31 mouse cellular contexts compared by ENCODE assay signal in genomic region chr4:140872686-140872992, GRCm38 (mm10). TPM values are rescaled to one million over a fixed set of nuclear protein-coding genes. Genes with fewer than 3 reads are reported as not detected.
A peak's percentile ranks its signal among the peaks of the same experiment; 100 is the strongest.
DNase-seq lines count a peak whose midpoint lies in the region; ATAC-seq and TF ChIP-seq lines count a peak whose summit lies in the region.
"Had no signal": no experiment of that assay in that cellular context is flagged by ENCODE, and none has a peak within 500 bp of the region (broad histone marks: within the 10 kb centered on the region; RNA-seq: fewer than 3 reads in every experiment).

No protein-coding gene starts in this region.

- H3K4me1 ChIP-seq in liver, embryonic 16.5 days (ENCODE audit: control insufficient read depth, low read depth, low read length), result peaks cover 22% of the 10 kb centered on the region
- peaks cover 39% of the 10 kb centered on the region for H3K4me1 ChIP-seq in liver, embryonic 12.5 days
- H3K4me1 ChIP-seq in liver, postnatal 0 days (ENCODE audit: insufficient read depth), result peaks cover 19% of the 10 kb centered on the region
- peaks cover 8% of the 10 kb centered on the region; the same call in 1 of the 2 replicates for H3K4me1 ChIP-seq in stomach, embryonic 16.5 days (ENCODE audit: control insufficient read depth, insufficient read depth, low read length)

- DNase-seq in heart, adult 11 months, result peak; percentile 85
- no peak for DNase-seq in heart, postnatal 25 days (ENCODE audit: low spot score)
- DNase-seq in liver, postnatal 0 days, result no peak
- DNase-seq in layer of hippocampus, adult 9-11 months, result no peak
- DNase-seq: B cell, adult 2 months; cerebellum, adult 9-10 months; embryo, embryonic 11 days; gastrocnemius, adult 2 months; heart, postnatal 4 days; kidney, adult 2 months; lung, adult 2 months; lung, postnatal 14 days; right cerebral cortex, postnatal 25 days; thymus, postnatal 4 days had no signal

- TF ChIP-seq EP300 in liver, postnatal 0 days (IDR thresholded peaks at IDR 0.05; ENCODE audit: low read depth), result no peak

- H3K9ac ChIP-seq in liver, embryonic 16.5 days (ENCODE audit: low read depth, low read length), result 0 out of 2 replicates have a peak overlapping the region, but pooled peaks have one; percentile 4
- no peak overlapping the region for H3K9ac ChIP-seq in liver, embryonic 12.5 days
- H3K9ac ChIP-seq in liver, postnatal 0 days (replicated peaks), result no peak overlapping the region
- no peak overlapping the region for H3K9ac ChIP-seq in stomach, embryonic 16.5 days (ENCODE audit: low read length)
- H3K9ac ChIP-seq: embryonic facial prominence, embryonic 12.5 days; heart, embryonic 15.5 days; hindbrain, embryonic 13.5 days; stomach, embryonic 15.5 days had no signal

- 74% methylated on average over 5 of the region's 5 CpGs for WGBS in liver, embryonic 16.5 days (ENCODE audit: insufficient replicate concordance)
- WGBS in liver, embryonic 12.5 days (ENCODE audit: insufficient replicate concordance), result 78% methylated on average over 5 of the region's 5 CpGs
- 65% methylated on average over 5 of the region's 5 CpGs for WGBS in liver, postnatal 0 days (ENCODE audit: insufficient replicate concordance)
- 65% methylated on average over 5 of the region's 5 CpGs for WGBS in stomach, embryonic 16.5 days

- intact Hi-C loops in heart, postnatal 25 days (cut with DNase I), result no loop called here

- no peak overlapping the region for H3K4me2 ChIP-seq in liver, embryonic 16.5 days (ENCODE audit: low read depth, low read length)
- H3K4me2 ChIP-seq in liver, embryonic 12.5 days, result no peak overlapping the region
- no peak overlapping the region for H3K4me2 ChIP-seq in liver, postnatal 0 days (ENCODE audit: low read depth, low read length)
- H3K4me2 ChIP-seq in stomach, embryonic 16.5 days (ENCODE audit: low read depth, low read length), result no peak overlapping the region
- H3K4me2 ChIP-seq: embryonic facial prominence, embryonic 12.5 days; heart, embryonic 15.5 days; hindbrain, embryonic 13.5 days; midbrain, embryonic 11.5 days; stomach, embryonic 15.5 days had no signal

- H3K27ac ChIP-seq in liver, embryonic 16.5 days (ENCODE audit: low read length), result peak overlapping the region; percentile 39; the same call in 1 of the 2 replicates
- H3K27ac ChIP-seq in liver, embryonic 12.5 days, result no peak overlapping the region
- H3K27ac ChIP-seq in liver, postnatal 0 days (ENCODE audit: low read depth), result peak overlapping the region; percentile 29
- no peak overlapping the region for H3K27ac ChIP-seq in stomach, embryonic 16.5 days (ENCODE audit: low read length)
- H3K27ac ChIP-seq: embryonic facial prominence, embryonic 12.5 days; gastrocnemius, adult 2 months; heart, embryonic 15.5 days; hindbrain, embryonic 13.5 days; stomach, embryonic 15.5 days had no signal

- TF ChIP-seq CTCF in liver, postnatal 0 days (IDR thresholded peaks at IDR 0.05; ENCODE audit: low read depth), result no peak

- H3K4me3 ChIP-seq in liver, embryonic 16.5 days (ENCODE audit: low read depth, low read length), result no peak overlapping the region
- no peak overlapping the region for H3K4me3 ChIP-seq in liver, embryonic 12.5 days
- no peak overlapping the region for H3K4me3 ChIP-seq in liver, postnatal 0 days (ENCODE audit: low read depth, low read length)
- H3K4me3 ChIP-seq in stomach, embryonic 16.5 days (replicated peaks; ENCODE audit: low read length), result no peak overlapping the region
- H3K4me3 ChIP-seq: embryonic facial prominence, embryonic 12.5 days; gastrocnemius, adult 2 months; heart, embryonic 15.5 days; hindbrain, embryonic 13.5 days; stomach, embryonic 15.5 days had no signal

- peaks cover 16% of the 10 kb centered on the region for H3K27me3 ChIP-seq in liver, embryonic 16.5 days (ENCODE audit: control insufficient read depth, insufficient read depth, low read depth, low read length)
- peaks cover 68% of the 10 kb centered on the region for H3K27me3 ChIP-seq in liver, embryonic 12.5 days (replicated peaks)
- peaks cover 5% of the 10 kb centered on the region; the same call in 1 of the 2 replicates for H3K27me3 ChIP-seq in liver, postnatal 0 days (ENCODE audit: insufficient read depth, low read length)
- H3K27me3 ChIP-seq in stomach, embryonic 16.5 days (ENCODE audit: control insufficient read depth, insufficient read depth, low read length), result no peaks in the 10 kb centered on the region
- H3K27me3 ChIP-seq: embryonic facial prominence, embryonic 12.5 days; stomach, embryonic 15.5 days had no signal

- ATAC-seq in liver, embryonic 16.5 days (ENCODE audit: low read depth), result no peak
- ATAC-seq in liver, embryonic 12.5 days, result no peak
- ATAC-seq in liver, postnatal 0 days, result no peak
- peak; percentile 23; the same call in 1 of the 2 replicates for ATAC-seq in stomach, embryonic 16.5 days (ENCODE audit: insufficient read depth, low FRiP score)
- ATAC-seq: forebrain, embryonic 16.5 days; midbrain, embryonic 16.5 days had no signal

- no peaks in the 10 kb centered on the region for H3K9me3 ChIP-seq in liver, embryonic 16.5 days (replicated peaks; ENCODE audit: control insufficient read depth, low read length)
- H3K9me3 ChIP-seq in liver, embryonic 12.5 days (replicated peaks), result no peaks in the 10 kb centered on the region
- H3K9me3 ChIP-seq in liver, postnatal 0 days (ENCODE audit: low read length), result no peaks in the 10 kb centered on the region
- peaks cover 4% of the 10 kb centered on the region; the same call in 1 of the 2 replicates for H3K9me3 ChIP-seq in stomach, embryonic 16.5 days (replicated peaks; ENCODE audit: control insufficient read depth, low read length)
- H3K9me3 ChIP-seq: heart, embryonic 15.5 days; stomach, embryonic 15.5 days had no signal

- no peaks in the 10 kb centered on the region for H3K36me3 ChIP-seq in liver, embryonic 16.5 days (ENCODE audit: control insufficient read depth, insufficient read depth)
- H3K36me3 ChIP-seq in liver, embryonic 12.5 days, result no peaks in the 10 kb centered on the region
- no peaks in the 10 kb centered on the region for H3K36me3 ChIP-seq in liver, postnatal 0 days (replicated peaks; ENCODE audit: insufficient read depth, low read length)
- H3K36me3 ChIP-seq in stomach, embryonic 16.5 days (ENCODE audit: control insufficient read depth, insufficient read depth, low read length), result no peaks in the 10 kb centered on the region
- H3K36me3 ChIP-seq: embryonic facial prominence, embryonic 12.5 days; heart, embryonic 15.5 days; hindbrain, embryonic 13.5 days; stomach, embryonic 15.5 days had no signal

RNA-seq across cellular contexts. Expression of gene Padi1, which starts 27.1 kb away (rescaled TPM):
- not detected for total RNA-seq in heart, postnatal 25 days (2021)
- 0.02 TPM in 1 of 2 replicates, not detected in the other for polyA plus RNA-seq in liver, embryonic 16.5 days (2015; fragmentation: Nextera tagmentation; extraction: Ambion mirVana)
- 0.10 TPM in 1 of 2 replicates, not detected in the other for polyA plus RNA-seq in liver, embryonic 12.5 days (2016; fragmentation: Nextera tagmentation; extraction: Ambion mirVana)
- 0.02 TPM in 1 of 2 replicates, not detected in the other for polyA plus RNA-seq in liver, postnatal 0 days (2015; fragmentation: Nextera tagmentation; extraction: Ambion mirVana)
- polyA plus RNA-seq in stomach, embryonic 16.5 days (2015; fragmentation: Nextera tagmentation; extraction: Ambion mirVana), result 0.31 and 0.91 TPM in 2 replicates
- total RNA-seq: adrenal gland, adult 18-20 months; adrenal gland, postnatal 4 days; heart, postnatal 4 days; left cerebral cortex, adult 18-20 months; left cerebral cortex, postnatal 14 days; liver, adult 2 months; megakaryocyte, adult 5-6 weeks had no signal
- polyA plus RNA-seq: forebrain, embryonic 16.5 days; hindbrain, embryonic 13.5 days; liver, adult 2 months; neural tube, embryonic 11.5 days had no signal

RNA-seq across cellular contexts. Expression of gene Padi2, which starts 33.5 kb away (rescaled TPM):
- total RNA-seq in heart, postnatal 25 days (2021), result under 1 TPM; 0.42 to 0.81 TPM
- 1.6 and 1.7 TPM in 2 replicates for polyA plus RNA-seq in liver, embryonic 16.5 days (2015; fragmentation: Nextera tagmentation; extraction: Ambion mirVana)
- polyA plus RNA-seq in liver, embryonic 12.5 days (2016; fragmentation: Nextera tagmentation; extraction: Ambion mirVana), result 2.5 and 3.7 TPM in 2 replicates
- polyA plus RNA-seq in liver, postnatal 0 days (2015; fragmentation: Nextera tagmentation; extraction: Ambion mirVana), result 1.9 and 2.1 TPM in 2 replicates
- 3.2 and 4.0 TPM in 2 replicates for polyA plus RNA-seq in stomach, embryonic 16.5 days (2015; fragmentation: Nextera tagmentation; extraction: Ambion mirVana)

Comparison
In these comparisons a context has a peak if more than half of its experiments do, and no peak if none do; other contexts are left out.
1. H3K27ac ChIP-seq: peak in liver, embryonic 16.5 days (single experiment) and liver, postnatal 0 days (single experiment); none in liver, embryonic 12.5 days (single experiment) and stomach, embryonic 16.5 days (single experiment).